23 mouse cellular contexts compared by ENCODE assay signal in genomic region chr1:159741237-159742002, GRCm38 (mm10).
A peak's percentile ranks its signal among the peaks of the same experiment; 100 is the strongest.
DNase-seq lines count a peak whose midpoint lies in the region; ATAC-seq and TF ChIP-seq lines count a peak whose summit lies in the region.
"Had no signal": no experiment of that assay in that cellular context is flagged by ENCODE, and none has a peak within 500 bp of the region (broad histone marks: within the 10 kb centered on the region; RNA-seq: fewer than 3 reads in every experiment).

No protein-coding gene starts in this region.

- no peak for DNase-seq in forebrain, embryonic 11.5 days (ENCODE audit: low spot score)
- DNase-seq in layer of hippocampus, adult 2 months (ENCODE audit: low spot score in 2 of 2) = no peak
- no peak for DNase-seq in layer of hippocampus, adult 8-10 months (ENCODE audit: low spot score in 2 of 2)
- DNase-seq in forebrain, embryonic 14.5 days (ENCODE audit: low spot score) = peak; percentile 49
- peak; percentile 25 for DNase-seq in midbrain, postnatal 0 days (ENCODE audit: low spot score)
- no peak for DNase-seq in right cerebral cortex, adult 18-20 months
- DNase-seq: adrenal gland, postnatal 36 days; cerebellum, adult 11-12 months; gastrocnemius, postnatal 10 days; heart, adult 11 months; heart, postnatal 10 days; kidney, postnatal 25 days; liver, embryonic 13.5 days; lung, adult 2 months; lung, postnatal 14 days; right cerebral cortex, postnatal 25 days; spleen, adult 18-20 months had no signal

- TF ChIP-seq CTCF in layer of hippocampus, adult 2 months (conservative IDR thresholded peaks at IDR 0.05) = no peak
- no peak for TF ChIP-seq CTCF in midbrain, postnatal 0 days (IDR thresholded peaks at IDR 0.05)

- H3K9me3 ChIP-seq in forebrain, embryonic 11.5 days (ENCODE audit: control insufficient read depth, low read length) = no peaks in the 10 kb centered on the region
- no peaks in the 10 kb centered on the region for H3K9me3 ChIP-seq in forebrain, embryonic 12.5 days
- no peaks in the 10 kb centered on the region for H3K9me3 ChIP-seq in forebrain, embryonic 14.5 days (replicated peaks; ENCODE audit: control insufficient read depth, low read length)
- no peaks in the 10 kb centered on the region for H3K9me3 ChIP-seq in midbrain, postnatal 0 days (ENCODE audit: low read length)
- H3K9me3 ChIP-seq: embryonic facial prominence, embryonic 12.5 days; liver, embryonic 13.5 days; neural tube, embryonic 15.5 days had no signal

- 54% methylated on average over 3 of the region's 3 CpGs for WGBS in forebrain, embryonic 11.5 days
- WGBS in forebrain, embryonic 12.5 days = 57% methylated on average over 3 of the region's 3 CpGs
- WGBS in forebrain, embryonic 14.5 days = 16% methylated on average over 3 of the region's 3 CpGs
- WGBS in midbrain, postnatal 0 days = 49% methylated on average over 3 of the region's 3 CpGs

- no peaks in the 10 kb centered on the region for H3K27me3 ChIP-seq in forebrain, embryonic 11.5 days (ENCODE audit: control insufficient read depth, insufficient read depth, low read length)
- no peaks in the 10 kb centered on the region for H3K27me3 ChIP-seq in forebrain, embryonic 12.5 days
- H3K27me3 ChIP-seq in forebrain, embryonic 14.5 days (replicated peaks; ENCODE audit: control insufficient read depth, insufficient read depth, low read length) = no peaks in the 10 kb centered on the region
- no peaks in the 10 kb centered on the region for H3K27me3 ChIP-seq in midbrain, postnatal 0 days (ENCODE audit: insufficient read depth, low read length)
- H3K27me3 ChIP-seq: embryonic facial prominence, embryonic 12.5 days; liver, embryonic 13.5 days; neural tube, embryonic 15.5 days had no signal

- no peaks in the 10 kb centered on the region for H3K36me3 ChIP-seq in forebrain, embryonic 11.5 days (ENCODE audit: control insufficient read depth, insufficient read depth, low read length)
- H3K36me3 ChIP-seq in forebrain, embryonic 12.5 days (replicated peaks) = no peaks in the 10 kb centered on the region
- H3K36me3 ChIP-seq in forebrain, embryonic 14.5 days (ENCODE audit: control insufficient read depth, insufficient read depth, low read length) = no peaks in the 10 kb centered on the region
- H3K36me3 ChIP-seq in midbrain, postnatal 0 days (ENCODE audit: insufficient read depth, low read length) = no peaks in the 10 kb centered on the region
- H3K36me3 ChIP-seq: embryonic facial prominence, embryonic 12.5 days; liver, embryonic 13.5 days; neural tube, embryonic 15.5 days had no signal

- no peak overlapping the region for H3K27ac ChIP-seq in forebrain, embryonic 11.5 days (ENCODE audit: low read depth, low read length)
- H3K27ac ChIP-seq in forebrain, embryonic 12.5 days = no peak overlapping the region
- H3K27ac ChIP-seq in layer of hippocampus, adult 2 months = peak overlapping the region; percentile 81
- H3K27ac ChIP-seq in forebrain, embryonic 14.5 days (ENCODE audit: low read depth, low read length) = no peak overlapping the region
- no peak overlapping the region for H3K27ac ChIP-seq in midbrain, postnatal 0 days (ENCODE audit: low read depth, low read length)
- H3K27ac ChIP-seq: embryonic facial prominence, embryonic 12.5 days; liver, embryonic 13.5 days; neural tube, embryonic 15.5 days had no signal

- H3K4me3 ChIP-seq in forebrain, embryonic 11.5 days (ENCODE audit: low read depth, low read length) = no peak overlapping the region
- no peak overlapping the region for H3K4me3 ChIP-seq in forebrain, embryonic 12.5 days (replicated peaks)
- no peak overlapping the region for H3K4me3 ChIP-seq in layer of hippocampus, adult 2 months
- H3K4me3 ChIP-seq in forebrain, embryonic 14.5 days (ENCODE audit: low read depth, low read length) = no peak overlapping the region
- no peak overlapping the region for H3K4me3 ChIP-seq in midbrain, postnatal 0 days (ENCODE audit: low read depth, low read length)
- H3K4me3 ChIP-seq: embryonic facial prominence, embryonic 12.5 days; liver, embryonic 13.5 days; neural tube, embryonic 15.5 days had no signal

- H3K4me1 ChIP-seq in forebrain, embryonic 11.5 days (replicated peaks; ENCODE audit: control insufficient read depth, insufficient read depth, low read length) = no peaks in the 10 kb centered on the region; the same call in 1 of the 2 replicates
- H3K4me1 ChIP-seq in forebrain, embryonic 12.5 days = peaks cover 13% of the 10 kb centered on the region; the same call in 1 of the 2 replicates
- peaks cover 10% of the 10 kb centered on the region for H3K4me1 ChIP-seq in forebrain, embryonic 14.5 days (ENCODE audit: control insufficient read depth, insufficient read depth, low read length)
- 0 out of 2 replicates have a peak, but pooled peaks cover 3% of the 10 kb centered on the region for H3K4me1 ChIP-seq in midbrain, postnatal 0 days (ENCODE audit: insufficient read depth, low read length)
- H3K4me1 ChIP-seq: embryonic facial prominence, embryonic 12.5 days; liver, embryonic 13.5 days had no signal

- ATAC-seq in forebrain, embryonic 11.5 days (replicated peaks; ENCODE audit: low FRiP score) = peak; percentile 51; the same call in 1 of the 2 replicates
- no peak for ATAC-seq in forebrain, embryonic 12.5 days (ENCODE audit: low FRiP score)
- peak; percentile 73 for ATAC-seq in forebrain, embryonic 14.5 days
- no peak for ATAC-seq in midbrain, postnatal 0 days (ENCODE audit: low FRiP score)
- ATAC-seq: CD4-positive, CD25-positive, alpha-beta regulatory T cell, adult 4 months; intestine, postnatal 0 days had no signal

- H3K9ac ChIP-seq in forebrain, embryonic 11.5 days (ENCODE audit: low read length) = no peak overlapping the region
- H3K9ac ChIP-seq in forebrain, embryonic 12.5 days = no peak overlapping the region
- H3K9ac ChIP-seq in forebrain, embryonic 14.5 days (ENCODE audit: low read length) = no peak overlapping the region
- no peak overlapping the region for H3K9ac ChIP-seq in midbrain, postnatal 0 days (replicated peaks; ENCODE audit: low read length, poor library complexity, severe bottlenecking)
- H3K9ac ChIP-seq: embryonic facial prominence, embryonic 12.5 days; liver, embryonic 13.5 days; neural tube, embryonic 15.5 days had no signal

- H3K4me2 ChIP-seq in forebrain, embryonic 11.5 days (ENCODE audit: low read depth, low read length, severe bottlenecking) = no peak overlapping the region
- H3K4me2 ChIP-seq in forebrain, embryonic 12.5 days = no peak overlapping the region
- H3K4me2 ChIP-seq in forebrain, embryonic 14.5 days (ENCODE audit: low read length) = no peak overlapping the region
- H3K4me2 ChIP-seq in midbrain, postnatal 0 days (ENCODE audit: low read depth, low read length, poor library complexity, severe bottlenecking) = no peak overlapping the region
- H3K4me2 ChIP-seq: embryonic facial prominence, embryonic 12.5 days; heart, embryonic 11.5 days; liver, embryonic 13.5 days; neural tube, embryonic 15.5 days had no signal

Comparison
In these comparisons a context has a peak if more than half of its experiments do, and no peak if none do; other contexts are left out.
1. ATAC-seq: peak in forebrain, embryonic 11.5 days (single experiment) and forebrain, embryonic 14.5 days (single experiment); none in forebrain, embryonic 12.5 days (single experiment) and midbrain, postnatal 0 days (single experiment).
2. DNase-seq: peak in forebrain, embryonic 14.5 days (single experiment) and midbrain, postnatal 0 days (single experiment); none in forebrain, embryonic 11.5 days (single experiment), layer of hippocampus, adult 2 months (0 of 2), layer of hippocampus, adult 8-10 months (0 of 2) and right cerebral cortex, adult 18-20 months (single experiment).